Mouse (Mus musculus): ENCODE data around the gene Eaf2.

DNA sequence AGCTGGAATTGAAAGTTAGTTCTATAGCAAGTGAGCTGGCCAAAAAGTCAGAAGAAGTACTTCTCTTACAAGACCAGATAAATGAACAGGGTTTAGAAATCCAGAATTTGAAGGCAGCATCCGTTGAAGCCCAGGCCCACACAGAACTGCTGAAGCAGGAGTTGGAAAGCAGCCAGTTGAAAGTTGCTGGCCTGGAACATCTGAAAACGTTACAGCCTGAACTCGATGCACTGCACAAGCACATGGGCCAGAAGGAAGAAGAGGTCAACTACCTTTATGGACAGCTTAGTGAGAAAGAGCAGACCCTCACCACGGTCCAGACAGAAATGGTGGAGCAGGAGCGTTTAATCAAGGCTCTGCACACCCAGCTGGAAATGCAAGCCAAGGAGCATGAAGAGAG is 39.4 kb upstream of the Eaf2 start:
- no peak for TF ChIP-seq CTCF (IDR thresholded peaks at IDR 0.05; ENCODE audit: borderline replicate concordance, extremely low read depth, insufficient read depth, insufficient read length)
- no peak for TF ChIP-seq POLR2A (IDR thresholded peaks at IDR 0.05; ENCODE audit: borderline replicate concordance, extremely low read depth, insufficient read depth, insufficient read length, poor library complexity, severe bottlenecking)

All from brain, embryonic 14.5 days (tissue).